Mouse (Mus musculus) limb, embryonic 14.5 days (tissue): ENCODE data around the gene Tut7. TPM values are rescaled to one million over a fixed set of nuclear protein-coding genes. Genes with fewer than 3 reads are reported as not detected.

Experiments
- ATAC-seq: fragments of 200-750 bp; cut with Nextera tagmentation; 2 replicates; pipeline ENCODE4 v1.8.0; 2017; ENCODE audit warnings: low read depth, moderate number of reproducible peaks, moderate TSS enrichment; ENCODE audit not compliant: low FRiP score
- DNase-seq: peaks from one replicate; pipeline ENCODE4 v3.0.0-alpha.2; 2015; ENCODE audit warnings: low spot score
- H3K27ac ChIP-seq: fragments of 300-500 bp; sonication (generic); replicated peaks from 2 replicates; pipeline ENCODE4 v1.5.1; 2014; ENCODE audit warnings: low read depth, mild to moderate bottlenecking, low read length, moderate library complexity, mixed read lengths
- H3K27me3 ChIP-seq: fragments of 300-500 bp; sonication (generic); 2 replicates; pipeline ENCODE4 v1.6.1; 2014; ENCODE audit warnings: low read length, mixed read lengths; ENCODE audit not compliant: control insufficient read depth, insufficient read depth
- H3K36me3 ChIP-seq: fragments of 300-500 bp; sonication (generic); 2 replicates; pipeline ENCODE4 v1.6.1; 2014; ENCODE audit warnings: mild to moderate bottlenecking, low read length, moderate library complexity, mixed read lengths; ENCODE audit not compliant: control insufficient read depth, insufficient read depth
- H3K4me1 ChIP-seq: fragments of 300-500 bp; sonication (generic); 2 replicates; pipeline ENCODE4 v1.6.1; 2014; ENCODE audit warnings: antibody characterized with exemption, low read length, mixed read lengths; ENCODE audit not compliant: control insufficient read depth, insufficient read depth
- H3K4me2 ChIP-seq: fragments of 300-500 bp; sonication (generic); replicated peaks from 2 replicates; pipeline ENCODE4 v1.6.1; 2014; ENCODE audit warnings: low read depth, mild to moderate bottlenecking, low read length, moderate library complexity; ENCODE audit not compliant: severe bottlenecking
- H3K4me3 ChIP-seq: fragments of 300-500 bp; sonication (generic); replicated peaks from 2 replicates; pipeline ENCODE4 v1.5.1; 2014; ENCODE audit warnings: low read length
- H3K9ac ChIP-seq: fragments of 300-500 bp; sonication (generic); 2 replicates; pipeline ENCODE4 v1.6.1; 2014; ENCODE audit warnings: mild to moderate bottlenecking, low read depth, low read length, moderate library complexity; ENCODE audit not compliant: severe bottlenecking
- H3K9me3 ChIP-seq: fragments of 300-500 bp; sonication (generic); 2 replicates; pipeline ENCODE4 v1.6.1; 2016; ENCODE audit warnings: low read length; ENCODE audit not compliant: control insufficient read depth
- POLR2A ChIP-seq: fragments of 200-500 bp; IDR thresholded peaks from 2 replicates; pipeline ENCODE4 v1.8.0; 2012; ENCODE audit warnings: inconsistent platforms, mild to moderate bottlenecking, moderate library complexity, borderline replicate concordance; ENCODE audit not compliant: insufficient read depth, insufficient read length; ENCODE audit errors: extremely low read depth
- WGBS: fragments of 180-500 bp; shearing (Covaris S2); extraction: QIAGEN DNeasy Blood & Tissue Kit; methylation state at CpG from one replicate; pipeline ENCODE4 v1.1.7; 2014; 5-methylcytosine and 5-hydroxymethylcytosine counted together
- polyA plus RNA-seq, 2 experiments: library from polyadenylated mRNA; depleted of rRNA in 1 of 2; stranded (reverse) in 1 of 2; unstranded in 1 of 2; fragments of >200 nt; fragmentation: Nextera tagmentation in 1 of 2; extraction: Ambion mirVana in 1 of 2; gene quantifications; 2 replicates each; pipeline versions ENCODE4 v1.2.1 to v1.2.3; 2012 to 2014

Gene Tut7
- polyA plus RNA-seq (2012; rRNA removed) (32.5 and 39.9 TPM in 2 replicates), polyA plus RNA-seq (2014; fragmentation: Nextera tagmentation; extraction: Ambion mirVana) (45.9 and 51.1 TPM in 2 replicates)

- peaks cover 16% of the 10 kb centered on the region for H3K36me3 ChIP-seq
- no peaks in the 10 kb centered on the region for H3K27me3 ChIP-seq
- peak within 1 kb of the TSS; percentile 96 for H3K4me3 ChIP-seq
- peak within 1 kb of the TSS; percentile 67 for H3K4me2 ChIP-seq
- under 1% methylated on average over 65 of the region's 100 CpGs for WGBS
- no peaks in the 10 kb centered on the region for H3K9me3 ChIP-seq
- H3K27ac ChIP-seq = peak within 1 kb of the TSS; percentile 94
- peak; percentile 92 for TF ChIP-seq POLR2A
- peaks cover 21% of the 10 kb centered on the region for H3K4me1 ChIP-seq
- H3K9ac ChIP-seq = peak within 1 kb of the TSS; percentile 90
- DNase-seq (peak; percentile 93), ATAC-seq (peak; percentile 98)
These were observed at the start of gene Tut7 for GRCm38 (mm10) chr13:59822507-59823462. TSS of gene Tut7 (minus strand) at chr13:59823147.

- H3K4me2 ChIP-seq = no peak overlapping the region
- H3K9ac ChIP-seq = no peak overlapping the region
- DNase-seq (no peak), ATAC-seq (no peak)
- no peak for TF ChIP-seq POLR2A
- H3K36me3 ChIP-seq = no peaks in the 10 kb centered on the region
- H3K4me1 ChIP-seq = peaks cover 20% of the 10 kb centered on the region
- no peak overlapping the region for H3K4me3 ChIP-seq
- no peak overlapping the region for H3K27ac ChIP-seq
- H3K9me3 ChIP-seq = no peaks in the 10 kb centered on the region
- H3K27me3 ChIP-seq = no peaks in the 10 kb centered on the region
- 54% methylated on average over 7 of the region's 7 CpGs for WGBS
These were observed 49.5 kb upstream of the Tut7 start for GRCm38 (mm10) chr13:59872446-59872845.

- Histone ChIP-seq H3K4me2 (no peak overlapping the region), H3K36me3 (no peaks in the 10 kb centered on the region), H3K9ac (no peak overlapping the region), H3K4me3 (no peak overlapping the region), H3K4me1 (peaks cover 14% of the 10 kb centered on the region), H3K27me3 (no peaks in the 10 kb centered on the region), H3K9me3 (no peaks in the 10 kb centered on the region), H3K27ac (no peak overlapping the region)
- no peak for TF ChIP-seq POLR2A
- DNase-seq (no peak), ATAC-seq (no peak)
- 92% methylated on average over 5 of the region's 5 CpGs for WGBS
These were observed 47.1 kb upstream of the Tut7 start for GRCm38 (mm10) chr13:59870004-59870403.

- H3K27me3 ChIP-seq = no peaks in the 10 kb centered on the region
- H3K36me3 ChIP-seq = no peaks in the 10 kb centered on the region
- ATAC-seq (no peak), DNase-seq (no peak)
- no peak overlapping the region for H3K4me3 ChIP-seq
- H3K4me1 ChIP-seq = no peaks in the 10 kb centered on the region
- 75% methylated on average over 9 of the region's 9 CpGs for WGBS
- H3K9ac ChIP-seq = no peak overlapping the region
- H3K9me3 ChIP-seq = no peaks in the 10 kb centered on the region
- H3K4me2 ChIP-seq = no peak overlapping the region
- no peak overlapping the region for H3K27ac ChIP-seq
- TF ChIP-seq POLR2A = no peak
These were observed 45.2 kb upstream of the Tut7 start for GRCm38 (mm10) chr13:59868011-59868649.

GRCm38 (mm10) chr13:59867103-59867502 lies 44.2 kb upstream of the Tut7 start:
- H3K27ac ChIP-seq = no peak overlapping the region

More at GRCm38 (mm10) chr13:59867103-59867502, 44.2 kb upstream of the Tut7 start:
- Histone ChIP-seq H3K9me3 (no peaks in the 10 kb centered on the region), H3K4me2 (no peak overlapping the region), H3K4me3 (no peak overlapping the region), H3K27me3 (no peaks in the 10 kb centered on the region), H3K4me1 (no peaks in the 10 kb centered on the region), H3K36me3 (no peaks in the 10 kb centered on the region), H3K9ac (no peak overlapping the region)
- no peak for ATAC-seq
- no peak for DNase-seq
- TF ChIP-seq POLR2A = no peak
- whole genome bisulfite sequencing = 87% methylated on average over 7 of the region's 7 CpGs
